Mouse (Mus musculus) MEL (cell line): ENCODE results near the gene Ccm2. TPM values are rescaled to one million over a fixed set of nuclear protein-coding genes. Genes with fewer than 3 reads are reported as not detected.

ENCODE experiments used
- DNase-seq: peaks from one replicate; pipeline ENCODE4 v3.0.0; 2011; ENCODE audit warnings: low read depth, low spot score
- H3K27ac ChIP-seq: 2 replicates; pipeline ENCODE4 v1.5.1; 2012; ENCODE audit warnings: low read depth, mild to moderate bottlenecking, control low read depth, low read length, moderate library complexity; ENCODE audit not compliant: control insufficient read depth
- H3K27me3 ChIP-seq, 2 experiments: fragments of 150-350 bp in 1 of 2; sonication (generic) in 1 of 2; 2 replicates each; pipeline ENCODE4 v1.6.1; 2012; ENCODE audit warnings: low read length in 2 of 2, mild to moderate bottlenecking in 2 of 2, improper control_type of control experiment in 1 of 2, moderate library complexity in 1 of 2; ENCODE audit not compliant: insufficient read depth in 2 of 2, control insufficient read depth in 1 of 2
- H3K36me3 ChIP-seq, 2 experiments: 2 replicates each; pipeline ENCODE4 v1.6.1; 2012 to 2014; ENCODE audit warnings: low read length in 2 of 2, improper control_type of control experiment in 1 of 2, inconsistent platforms in 1 of 2, mild to moderate bottlenecking in 1 of 2; ENCODE audit not compliant: insufficient read depth in 2 of 2, control insufficient read depth in 1 of 2
- H3K4me1 ChIP-seq, 2 experiments: fragments of 150-350 bp in 1 of 2; sonication (generic) in 1 of 2; 2 replicates each; pipeline ENCODE4 v1.6.1; 2012; ENCODE audit warnings: low read length in 2 of 2, improper control_type of control experiment in 1 of 2, mild to moderate bottlenecking in 1 of 2; ENCODE audit not compliant: insufficient read depth in 2 of 2, control insufficient read depth in 1 of 2
- H3K4me3 ChIP-seq, 2 experiments: fragments of 150-350 bp in 1 of 2; sonication (generic) in 1 of 2; 2 replicates each; pipeline ENCODE4 v1.5.1; 2012; ENCODE audit warnings: low read depth in 2 of 2, low read length in 2 of 2, mild to moderate bottlenecking in 2 of 2, moderate library complexity in 2 of 2, control low read depth in 1 of 2, improper control_type of control experiment in 1 of 2; ENCODE audit not compliant: control insufficient read depth in 1 of 2, insufficient read depth in 1 of 2
- H3K79me2 ChIP-seq: 2 replicates; pipeline ENCODE4 v1.6.1; 2012; ENCODE audit warnings: mild to moderate bottlenecking, low read length, moderate library complexity; ENCODE audit not compliant: control insufficient read depth, poor library complexity, insufficient read depth
- H3K9ac ChIP-seq: 2 replicates; pipeline ENCODE4 v1.6.1; 2012; ENCODE audit warnings: low read depth, mild to moderate bottlenecking, control low read depth, low read length, moderate library complexity; ENCODE audit not compliant: control insufficient read depth, poor library complexity, severe bottlenecking
- H3K9me3 ChIP-seq: fragments of 150-350 bp; sonication (generic); replicated peaks from 2 replicates; pipeline ENCODE4 v1.6.1; 2012; ENCODE audit warnings: mild to moderate bottlenecking, low read length, improper control_type of control experiment, moderate library complexity; ENCODE audit not compliant: insufficient read depth
- CHD1 ChIP-seq: IDR thresholded peaks from 2 replicates; pipeline ENCODE4 v1.6.1; 2012; ENCODE audit warnings: low read depth, mild to moderate bottlenecking, inconsistent platforms, low read length, improper control_type of control experiment
- E2F4 ChIP-seq: IDR thresholded peaks from 2 replicates; pipeline ENCODE4 v1.6.1; 2011; ENCODE audit warnings: low read depth, low read length, improper control_type of control experiment, borderline replicate concordance
- GABPA ChIP-seq: IDR thresholded peaks from 2 replicates; pipeline ENCODE4 v1.6.1; 2012; ENCODE audit warnings: low read depth, mild to moderate bottlenecking, inconsistent platforms, low read length, improper control_type of control experiment, moderate library complexity
- HCFC1 ChIP-seq: IDR thresholded peaks from 2 replicates; pipeline ENCODE4 v1.6.1; 2012; ENCODE audit warnings: low read depth, mild to moderate bottlenecking, inconsistent platforms, low read length, improper control_type of control experiment, moderate library complexity
- JUND ChIP-seq: IDR thresholded peaks from 2 replicates; pipeline ENCODE4 v1.6.1; 2011; ENCODE audit warnings: low read depth, mild to moderate bottlenecking, improper control_type of control experiment, low read length
- KAT2A ChIP-seq: conservative IDR thresholded peaks from 2 replicates; pipeline ENCODE4 v1.6.1; 2012; ENCODE audit warnings: low read depth, low read length, improper control_type of control experiment, inconsistent platforms
- MAFK ChIP-seq: IDR thresholded peaks from 2 replicates; pipeline ENCODE4 v1.6.1; 2011; ENCODE audit warnings: low read depth, mild to moderate bottlenecking, low read length, improper control_type of control experiment, borderline replicate concordance
- MAZ ChIP-seq: IDR thresholded peaks from 2 replicates; pipeline ENCODE4 v1.6.1; 2012; ENCODE audit warnings: low read depth, mild to moderate bottlenecking, inconsistent platforms, low read length, improper control_type of control experiment
- MEF2A ChIP-seq: IDR thresholded peaks from 2 replicates; pipeline ENCODE4 v1.6.1; 2014; ENCODE audit warnings: low read depth, mild to moderate bottlenecking, inconsistent platforms, low read length, improper control_type of control experiment; ENCODE audit not compliant: poor library complexity, insufficient replicate concordance, severe bottlenecking; ENCODE audit errors: extremely low read depth
- NRF1 ChIP-seq: IDR thresholded peaks from 2 replicates; pipeline ENCODE4 v1.6.1; 2014; ENCODE audit warnings: low read depth, mild to moderate bottlenecking, inconsistent platforms, low read length, improper control_type of control experiment, moderate library complexity; ENCODE audit not compliant: poor library complexity, insufficient read depth, severe bottlenecking
- POLR2AphosphoS2 ChIP-seq: IDR thresholded peaks from 2 replicates; pipeline ENCODE4 v1.6.1; 2011; ENCODE audit warnings: low read length, improper control_type of control experiment
- RAD21 ChIP-seq: IDR thresholded peaks from 2 replicates; pipeline ENCODE4 v1.6.1; 2011; ENCODE audit warnings: mild to moderate bottlenecking, low read depth, low read length, improper control_type of control experiment
- RCOR1 ChIP-seq: IDR thresholded peaks from 2 replicates; pipeline ENCODE4 v1.6.1; 2012; ENCODE audit warnings: low read depth, mild to moderate bottlenecking, inconsistent platforms, low read length, improper control_type of control experiment
- TAL1 ChIP-seq: IDR thresholded peaks from 2 replicates; pipeline ENCODE4 v1.6.1; 2012; ENCODE audit warnings: mild to moderate bottlenecking, inconsistent platforms, low read length, moderate library complexity, mixed read lengths
- TBP ChIP-seq: IDR thresholded peaks from 2 replicates; pipeline ENCODE4 v1.8.0; 2011; ENCODE audit warnings: low read depth, low read length, improper control_type of control experiment
- TCF12 ChIP-seq: IDR thresholded peaks from 2 replicates; pipeline ENCODE4 v1.6.1; 2014; ENCODE audit warnings: low read depth, mild to moderate bottlenecking, inconsistent platforms, low read length, improper control_type of control experiment, moderate library complexity
- USF1 ChIP-seq: IDR thresholded peaks from 2 replicates; pipeline ENCODE4 v1.6.1; 2014; ENCODE audit warnings: low read depth, mild to moderate bottlenecking, inconsistent platforms, low read length, improper control_type of control experiment, moderate library complexity
- ZKSCAN1 ChIP-seq: IDR thresholded peaks from 2 replicates; pipeline ENCODE4 v1.6.1; 2012; ENCODE audit warnings: low read depth, mild to moderate bottlenecking, inconsistent platforms, low read length, improper control_type of control experiment, moderate library complexity
- ZMIZ1 ChIP-seq: IDR thresholded peaks from 2 replicates; pipeline ENCODE4 v1.6.1; 2012; ENCODE audit warnings: low read depth, mild to moderate bottlenecking, inconsistent platforms, low read length, improper control_type of control experiment, moderate library complexity
- ZNF384 ChIP-seq: IDR thresholded peaks from 2 replicates; pipeline ENCODE4 v1.6.1; 2012; ENCODE audit warnings: low read depth, mild to moderate bottlenecking, inconsistent platforms, low read length, improper control_type of control experiment
- polyA plus RNA-seq, 2 experiments: library from polyadenylated mRNA; stranded (reverse) in 1 of 2; unstranded in 1 of 2; fragments of >175 nt in 1 of 2; fragments of >200 nt in 1 of 2; gene quantifications; 2 replicates each; pipeline versions ENCODE4 v1.2.1 to v1.2.4; 2012; ENCODE audit warnings: low replicate concordance in 2 of 2, low read depth in 1 of 2; ENCODE audit not compliant: insufficient read length in 2 of 2, insufficient read depth in 1 of 2, missing spikeins in 1 of 2
- total RNA-seq: library from RNA; depleted of rRNA; stranded (reverse); fragments of 300-350 nt; gene quantifications from 2 replicates; pipeline ENCODE4 v1.2.3, GENCODE M21; 2012

Ccm2 gene
- total and polyA plus RNA-seq, 3 experiments, result 49.2 to 66.4 TPM; not detected in 1

DNA sequence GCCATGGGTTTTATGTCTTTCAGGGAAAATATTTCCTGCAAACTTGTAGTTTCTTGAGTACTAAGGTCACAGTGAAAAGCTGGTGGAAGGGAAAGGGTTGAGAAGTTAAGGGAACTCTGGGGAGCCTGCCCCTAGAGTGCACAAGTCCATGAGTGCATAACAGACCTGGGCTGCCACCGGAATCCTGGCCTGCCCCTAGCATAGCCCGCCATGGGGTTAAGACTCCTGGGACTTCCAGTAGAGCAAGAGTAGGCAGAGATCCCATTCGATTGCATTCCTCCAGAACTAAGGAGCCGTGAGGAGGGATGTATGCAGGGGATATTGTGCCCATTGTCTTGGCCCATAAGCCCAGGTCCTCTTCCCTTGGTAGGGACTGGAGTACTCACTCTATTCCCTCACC is 14.8 kb downstream of the Ccm2 start:
- H3K27ac ChIP-seq, result peak overlapping the region; percentile 74
- H3K4me1 ChIP-seq, result peaks cover 48 to 52% of the 10 kb centered on the region in 2 experiments
- no peaks in the 10 kb centered on the region for H3K27me3 ChIP-seq
- peak overlapping the region; percentile 28 to 29; a peak in 3 of 4 replicates for H3K4me3 ChIP-seq
- peaks cover 63% of the 10 kb centered on the region for H3K79me2 ChIP-seq
- peaks cover 2 to 54% of the 10 kb centered on the region in 2 experiments for H3K36me3 ChIP-seq
- H3K9me3 ChIP-seq, result no peaks in the 10 kb centered on the region
- H3K9ac ChIP-seq, result peak overlapping the region; percentile 45
- DNase-seq, result no peak
- TF ChIP-seq GABPA (no peak), HCFC1 (no peak), MAZ (no peak), TAL1 (no peak), MEF2A (no peak), MAFK (no peak), CHD1 (no peak), NRF1 (no peak), ZMIZ1 (no peak), TBP (no peak), ZNF384 (no peak), E2F4 (no peak), POLR2AphosphoS2 (no peak), RCOR1 (no peak), USF1 (no peak), TCF12 (no peak), RAD21 (no peak), ZKSCAN1 (no peak)

DNA sequence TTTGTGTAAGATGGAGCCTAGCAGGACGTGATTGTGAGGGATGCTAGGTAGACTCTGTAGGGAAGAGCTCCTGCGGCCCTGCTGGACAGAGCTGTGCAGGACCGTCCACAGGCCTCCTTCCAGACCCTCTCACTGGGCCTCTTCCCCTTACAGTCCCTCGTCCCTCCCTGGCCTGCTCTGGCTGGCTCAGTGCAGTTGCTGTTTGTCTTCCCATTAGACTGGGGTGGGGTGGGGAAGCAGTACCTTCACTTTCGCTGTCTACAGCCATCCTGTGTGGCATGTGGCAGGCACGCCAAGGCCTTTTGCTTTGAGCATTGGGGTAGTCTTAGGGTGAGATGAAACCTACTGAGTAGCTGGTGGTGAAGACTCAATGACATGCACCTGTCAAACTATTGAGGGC is 15.7 kb downstream of the Ccm2 start:
- H3K4me1 ChIP-seq, result peaks cover 52 to 55% of the 10 kb centered on the region in 2 experiments

More for the DNA sequence above, 15.7 kb downstream of the Ccm2 start:
- Histone ChIP-seq H3K27ac (peak overlapping the region; percentile 35), H3K9me3 (no peaks in the 10 kb centered on the region), H3K9ac (peak overlapping the region; percentile 0; the same call in 1 of the 2 replicates), H3K27me3 (no peaks in the 10 kb centered on the region), H3K4me3 (no peak overlapping the region; a peak in 2 of 4 replicates), H3K36me3 (peaks cover 2 to 55% of the 10 kb centered on the region in 2 experiments), H3K79me2 (peaks cover 62% of the 10 kb centered on the region)
- no peak for DNase-seq
- TF ChIP-seq KAT2A (no peak), JUND (no peak), MAFK (no peak), CHD1 (0 out of 2 replicates have a peak, but pooled peaks have one; percentile 29)
